Mouse (Mus musculus): ENCODE results near the gene Gpr183. TPM values are rescaled to one million over a fixed set of nuclear protein-coding genes. Genes with fewer than 3 reads are reported as not detected.
A peak's percentile ranks its signal among the peaks of the same experiment; 100 is the strongest.

Gene Gpr183
- polyA plus RNA-seq, 1 experiment from 2014 or later = 3.5 TPM

GRCm38 (mm10) chr14:121954129-121954528 is 10.9 kb downstream of the Gpr183 start:
- WGBS = 96% methylated on average over 11 of the region's 11 CpGs
- H3K27ac ChIP-seq = no peak overlapping the region
- no peak for ATAC-seq (ENCODE audit: insufficient number of reproducible peaks, insufficient read depth, low FRiP score, low TSS enrichment)
- H3K4me1 ChIP-seq = no peaks in the 10 kb centered on the region
- no peaks in the 10 kb centered on the region for H3K27me3 ChIP-seq
- H3K4me2 ChIP-seq (replicated peaks) = no peak overlapping the region
- no peak overlapping the region for H3K4me3 ChIP-seq
- no peaks in the 10 kb centered on the region for H3K9me3 ChIP-seq
- no peak overlapping the region for H3K9ac ChIP-seq
- H3K36me3 ChIP-seq = 0 out of 2 replicates have a peak, but pooled peaks cover 3% of the 10 kb centered on the region

GRCm38 (mm10) chr14:121952046-121952400 is 13.0 kb downstream of the Gpr183 start:
- no peak overlapping the region for H3K4me2 ChIP-seq (replicated peaks)
- no peak for ATAC-seq (ENCODE audit: insufficient number of reproducible peaks, insufficient read depth, low FRiP score, low TSS enrichment)
- H3K27ac ChIP-seq = no peak overlapping the region
- 0 out of 2 replicates have a peak, but pooled peaks cover 3% of the 10 kb centered on the region for H3K36me3 ChIP-seq
- WGBS = 88% methylated on average over 5 of the region's 5 CpGs
- no peaks in the 10 kb centered on the region for H3K9me3 ChIP-seq
- H3K9ac ChIP-seq = no peak overlapping the region
- H3K27me3 ChIP-seq = no peaks in the 10 kb centered on the region
- no peak overlapping the region for H3K4me3 ChIP-seq
- 0 out of 2 replicates have a peak, but pooled peaks cover 2% of the 10 kb centered on the region for H3K4me1 ChIP-seq

- H3K4me3 ChIP-seq = no peak overlapping the region
- H3K9ac ChIP-seq = no peak overlapping the region
- no peak overlapping the region for H3K4me2 ChIP-seq (replicated peaks)
- H3K27me3 ChIP-seq = no peaks in the 10 kb centered on the region
- 0 out of 2 replicates have a peak, but pooled peaks cover 3% of the 10 kb centered on the region for H3K36me3 ChIP-seq
- no peak overlapping the region for H3K27ac ChIP-seq
- no peaks in the 10 kb centered on the region for H3K9me3 ChIP-seq
- no peak for ATAC-seq (ENCODE audit: insufficient number of reproducible peaks, insufficient read depth, low FRiP score, low TSS enrichment)
- 80% methylated on average over 2 of the region's 2 CpGs for WGBS
- 0 out of 2 replicates have a peak, but pooled peaks cover 3% of the 10 kb centered on the region for H3K4me1 ChIP-seq
Observed at GRCm38 (mm10) chr14:121951399-121952045, 13.5 kb downstream of the Gpr183 start.

- Histone ChIP-seq H3K9me3 (no peaks in the 10 kb centered on the region), H3K4me2 (replicated peaks) (no peak overlapping the region), H3K27me3 (no peaks in the 10 kb centered on the region), H3K4me3 (no peak overlapping the region), H3K9ac (no peak overlapping the region), H3K27ac (no peak overlapping the region), H3K36me3 (0 out of 2 replicates have a peak, but pooled peaks cover 3% of the 10 kb centered on the region), H3K4me1 (0 out of 2 replicates have a peak, but pooled peaks cover 3% of the 10 kb centered on the region)
- 93% methylated on average over 5 of the region's 5 CpGs for WGBS
- no peak for ATAC-seq (ENCODE audit: insufficient number of reproducible peaks, insufficient read depth, low FRiP score, low TSS enrichment)
Observed at GRCm38 (mm10) chr14:121949897-121950296, 15.1 kb downstream of the Gpr183 start.

GRCm38 (mm10) chr14:121949436-121949835 is 15.6 kb downstream of the Gpr183 start:
- H3K4me3 ChIP-seq = no peak overlapping the region
- H3K9me3 ChIP-seq = no peaks in the 10 kb centered on the region
- H3K9ac ChIP-seq = no peak overlapping the region
- H3K36me3 ChIP-seq = 0 out of 2 replicates have a peak, but pooled peaks cover 3% of the 10 kb centered on the region
- ATAC-seq (ENCODE audit: insufficient number of reproducible peaks, insufficient read depth, low FRiP score, low TSS enrichment) = no peak
- no peak overlapping the region for H3K27ac ChIP-seq
- 91% methylated on average over 3 of the region's 3 CpGs for WGBS
- no peaks in the 10 kb centered on the region for H3K27me3 ChIP-seq
- H3K4me1 ChIP-seq = 0 out of 2 replicates have a peak, but pooled peaks cover 3% of the 10 kb centered on the region
- H3K4me2 ChIP-seq (replicated peaks) = no peak overlapping the region

GRCm38 (mm10) chr14:121947966-121948365 is 17.0 kb downstream of the Gpr183 start:
- H3K9ac ChIP-seq = no peak overlapping the region
- WGBS = 84% methylated on average over 3 of the region's 3 CpGs
- H3K4me2 ChIP-seq (replicated peaks) = no peak overlapping the region
- no peak overlapping the region for H3K27ac ChIP-seq
- no peak overlapping the region for H3K4me3 ChIP-seq
- 0 out of 2 replicates have a peak, but pooled peaks cover 3% of the 10 kb centered on the region for H3K4me1 ChIP-seq
- no peaks in the 10 kb centered on the region for H3K36me3 ChIP-seq
- no peaks in the 10 kb centered on the region for H3K27me3 ChIP-seq
- no peak for ATAC-seq (ENCODE audit: insufficient number of reproducible peaks, insufficient read depth, low FRiP score, low TSS enrichment)
- no peaks in the 10 kb centered on the region for H3K9me3 ChIP-seq

GRCm38 (mm10) chr14:121947201-121947760 is 17.7 kb downstream of the Gpr183 start:
- Histone ChIP-seq H3K4me2 (replicated peaks) (no peak overlapping the region), H3K4me1 (0 out of 2 replicates have a peak, but pooled peaks cover 3% of the 10 kb centered on the region), H3K27me3 (no peaks in the 10 kb centered on the region), H3K9me3 (no peaks in the 10 kb centered on the region), H3K9ac (no peak overlapping the region), H3K36me3 (no peaks in the 10 kb centered on the region), H3K4me3 (no peak overlapping the region), H3K27ac (0 out of 2 replicates have a peak overlapping the region, but pooled peaks have one; percentile 46)
- 73% methylated on average over 8 of the region's 8 CpGs for WGBS
- ATAC-seq (ENCODE audit: insufficient number of reproducible peaks, insufficient read depth, low FRiP score, low TSS enrichment) = no peak

- no peak overlapping the region; the same call in 1 of the 2 replicates for H3K27ac ChIP-seq
- H3K4me3 ChIP-seq = no peak overlapping the region
- 0 out of 2 replicates have a peak, but pooled peaks cover 3% of the 10 kb centered on the region for H3K4me1 ChIP-seq
- no peak overlapping the region for H3K9ac ChIP-seq
- no peaks in the 10 kb centered on the region for H3K9me3 ChIP-seq
- no peaks in the 10 kb centered on the region for H3K27me3 ChIP-seq
- ATAC-seq (ENCODE audit: insufficient number of reproducible peaks, insufficient read depth, low FRiP score, low TSS enrichment) = no peak
- 62% methylated on average over 8 of the region's 8 CpGs for WGBS
- H3K36me3 ChIP-seq = no peaks in the 10 kb centered on the region
- no peak overlapping the region for H3K4me2 ChIP-seq (replicated peaks)
Observed at GRCm38 (mm10) chr14:121946728-121947127, 18.3 kb downstream of the Gpr183 start.

- H3K4me3 ChIP-seq = no peak overlapping the region
- H3K27me3 ChIP-seq = no peaks in the 10 kb centered on the region
- no peaks in the 10 kb centered on the region for H3K9me3 ChIP-seq
- no peaks in the 10 kb centered on the region for H3K36me3 ChIP-seq
- ATAC-seq (ENCODE audit: insufficient number of reproducible peaks, insufficient read depth, low FRiP score, low TSS enrichment) = no peak
- H3K4me1 ChIP-seq = 0 out of 2 replicates have a peak, but pooled peaks cover 3% of the 10 kb centered on the region
- H3K4me2 ChIP-seq (replicated peaks) = no peak overlapping the region
- no peak overlapping the region for H3K9ac ChIP-seq
- no peak overlapping the region for H3K27ac ChIP-seq
- 84% methylated on average over 5 of the region's 5 CpGs for WGBS
Observed at GRCm38 (mm10) chr14:121946131-121946530, 18.9 kb downstream of the Gpr183 start.

- Histone ChIP-seq H3K4me2 (replicated peaks) (no peak overlapping the region), H3K27me3 (no peaks in the 10 kb centered on the region), H3K27ac (no peak overlapping the region), H3K9ac (no peak overlapping the region), H3K36me3 (peaks cover 7% of the 10 kb centered on the region; the same call in 1 of the 2 replicates), H3K4me1 (no peaks in the 10 kb centered on the region), H3K4me3 (no peak overlapping the region), H3K9me3 (peaks cover 7% of the 10 kb centered on the region; the same call in 1 of the 2 replicates)
- 89% methylated on average over 3 of the region's 3 CpGs for WGBS
- ATAC-seq (ENCODE audit: insufficient number of reproducible peaks, insufficient read depth, low FRiP score, low TSS enrichment) = no peak
Observed at GRCm38 (mm10) chr14:121939582-121939981, 25.4 kb downstream of the Gpr183 start.

GRCm38 (mm10) chr14:121938256-121939191 is 26.5 kb downstream of the Gpr183 start:
- no peaks in the 10 kb centered on the region for H3K4me1 ChIP-seq
- no peak for ATAC-seq (ENCODE audit: insufficient number of reproducible peaks, insufficient read depth, low FRiP score, low TSS enrichment)
- H3K36me3 ChIP-seq = peaks cover 15% of the 10 kb centered on the region
- no peaks in the 10 kb centered on the region for H3K27me3 ChIP-seq
- H3K4me3 ChIP-seq = no peak overlapping the region
- H3K27ac ChIP-seq = no peak overlapping the region
- peaks cover 7% of the 10 kb centered on the region; the same call in 1 of the 2 replicates for H3K9me3 ChIP-seq
- WGBS = 91% methylated on average over 11 of the region's 11 CpGs
- H3K9ac ChIP-seq = no peak overlapping the region
- no peak overlapping the region for H3K4me2 ChIP-seq (replicated peaks)

Data from embryonic facial prominence, embryonic 12.5 days (tissue).